Mouse (Mus musculus): Measurements from ENCODE around the gene Olfr796. TPM values are rescaled to one million over a fixed set of nuclear protein-coding genes. Genes with fewer than 3 reads are reported as not detected.

The Olfr796 gene
- not detected in 2 replicates for polyA plus RNA-seq (2015; fragmentation: Nextera tagmentation; extraction: Ambion mirVana)

GRCm38 (mm10) chr10:129612470-129612869, at the start of gene Olfr796:
Olfr796 (minus strand) TSS chr10:129612570.
- Histone ChIP-seq H3K4me1 (no peaks in the 10 kb centered on the region), H3K9me3 (no peaks in the 10 kb centered on the region), H3K9ac (no peak within 1 kb of the TSS), H3K36me3 (no peaks in the 10 kb centered on the region), H3K27ac (no peak within 1 kb of the TSS), H3K4me2 (no peak within 1 kb of the TSS), H3K27me3 (no peaks in the 10 kb centered on the region), H3K4me3 (no peak within 1 kb of the TSS)
- no peak for ATAC-seq (ENCODE audit: insufficient number of reproducible peaks, low FRiP score, low TSS enrichment, low read depth)
- 96% methylated on average over 1 of the region's 1 CpGs for WGBS

- Histone ChIP-seq H3K36me3 (no peaks in the 10 kb centered on the region), H3K9ac (no peak within 1 kb of the TSS), H3K27ac (no peak within 1 kb of the TSS), H3K4me3 (no peak within 1 kb of the TSS), H3K4me1 (no peaks in the 10 kb centered on the region), H3K9me3 (no peaks in the 10 kb centered on the region), H3K4me2 (no peak within 1 kb of the TSS), H3K27me3 (no peaks in the 10 kb centered on the region)
- ATAC-seq (ENCODE audit: insufficient number of reproducible peaks, low FRiP score, low TSS enrichment, low read depth): no peak
Measured at GRCm38 (mm10) chr10:129657394-129657793, 45.0 kb upstream of the Olfr796 start, which contains the start of gene Olfr800. Olfr800 (plus strand) TSS chr10:129657694.

GRCm38 (mm10) chr10:129651763-129652162, 39.4 kb upstream of the Olfr796 start:
- no peak overlapping the region for H3K4me3 ChIP-seq
- H3K4me1 ChIP-seq: no peaks in the 10 kb centered on the region
- no peaks in the 10 kb centered on the region for H3K27me3 ChIP-seq
- H3K36me3 ChIP-seq: no peaks in the 10 kb centered on the region
- ATAC-seq (ENCODE audit: insufficient number of reproducible peaks, low FRiP score, low TSS enrichment, low read depth): no peak
- H3K4me2 ChIP-seq: no peak overlapping the region
- 92% methylated on average over 1 of the region's 1 CpGs for WGBS
- H3K9ac ChIP-seq: no peak overlapping the region
- H3K27ac ChIP-seq: no peak overlapping the region
- no peaks in the 10 kb centered on the region for H3K9me3 ChIP-seq

GRCm38 (mm10) chr10:129637184-129637583, 24.8 kb upstream of the Olfr796 start, which contains the start of gene Olfr799:
Olfr799 (plus strand) TSS chr10:129637484.
- H3K4me2 ChIP-seq: no peak within 1 kb of the TSS
- WGBS: 10% methylated on average over 1 of the region's 1 CpGs
- H3K9me3 ChIP-seq: no peaks in the 10 kb centered on the region
- no peak within 1 kb of the TSS for H3K9ac ChIP-seq
- H3K27me3 ChIP-seq: no peaks in the 10 kb centered on the region
- H3K4me1 ChIP-seq: no peaks in the 10 kb centered on the region
- no peak within 1 kb of the TSS for H3K27ac ChIP-seq
- H3K4me3 ChIP-seq: no peak within 1 kb of the TSS
- no peak for ATAC-seq (ENCODE audit: insufficient number of reproducible peaks, low FRiP score, low TSS enrichment, low read depth)
- H3K36me3 ChIP-seq: no peaks in the 10 kb centered on the region

- Histone ChIP-seq H3K27me3 (no peaks in the 10 kb centered on the region), H3K36me3 (no peaks in the 10 kb centered on the region), H3K4me2 (no peak within 1 kb of the TSS), H3K9ac (no peak within 1 kb of the TSS), H3K9me3 (no peaks in the 10 kb centered on the region), H3K27ac (no peak within 1 kb of the TSS), H3K4me3 (no peak within 1 kb of the TSS), H3K4me1 (no peaks in the 10 kb centered on the region)
- ATAC-seq (ENCODE audit: insufficient number of reproducible peaks, low FRiP score, low TSS enrichment, low read depth): no peak
- WGBS: 76% methylated on average over 1 of the region's 1 CpGs
Measured at GRCm38 (mm10) chr10:129627834-129628233, 15.5 kb upstream of the Olfr796 start, which contains the start of gene Olfr798. Olfr798 (minus strand) TSS chr10:129627934.

- Histone ChIP-seq H3K4me1 (no peaks in the 10 kb centered on the region), H3K27ac (no peak overlapping the region), H3K36me3 (no peaks in the 10 kb centered on the region), H3K4me2 (no peak overlapping the region), H3K4me3 (no peak overlapping the region), H3K9ac (no peak overlapping the region), H3K27me3 (no peaks in the 10 kb centered on the region), H3K9me3 (no peaks in the 10 kb centered on the region)
- no peak for ATAC-seq (ENCODE audit: insufficient number of reproducible peaks, low FRiP score, low TSS enrichment, low read depth)
Measured at GRCm38 (mm10) chr10:129623251-129623650, 10.9 kb upstream of the Olfr796 start.

GRCm38 (mm10) chr10:129621724-129622123, 9.4 kb upstream of the Olfr796 start:
- no peaks in the 10 kb centered on the region for H3K36me3 ChIP-seq
- no peaks in the 10 kb centered on the region for H3K4me1 ChIP-seq
- no peaks in the 10 kb centered on the region for H3K27me3 ChIP-seq
- H3K4me3 ChIP-seq: no peak overlapping the region
- no peak for ATAC-seq (ENCODE audit: insufficient number of reproducible peaks, low FRiP score, low TSS enrichment, low read depth)
- H3K9ac ChIP-seq: no peak overlapping the region
- H3K27ac ChIP-seq: no peak overlapping the region
- WGBS: 15% methylated on average over 1 of the region's 1 CpGs
- H3K4me2 ChIP-seq: no peak overlapping the region
- H3K9me3 ChIP-seq: no peaks in the 10 kb centered on the region

- no peak for ATAC-seq (ENCODE audit: insufficient number of reproducible peaks, low FRiP score, low TSS enrichment, low read depth)
- WGBS: 70% methylated on average over 1 of the region's 1 CpGs
- no peak overlapping the region for H3K4me3 ChIP-seq
Measured at GRCm38 (mm10) chr10:129577066-129577465, 35.3 kb downstream of the Olfr796 start.

GRCm38 (mm10) chr10:129567355-129567754, 45.0 kb downstream of the Olfr796 start, which contains the start of gene Olfr794:
Olfr794 (plus strand) TSS chr10:129567655.
- Histone ChIP-seq H3K4me1 (no peaks in the 10 kb centered on the region), H3K36me3 (no peaks in the 10 kb centered on the region), H3K4me3 (no peak within 1 kb of the TSS), H3K4me2 (no peak within 1 kb of the TSS), H3K27me3 (no peaks in the 10 kb centered on the region), H3K27ac (no peak within 1 kb of the TSS), H3K9me3 (no peaks in the 10 kb centered on the region), H3K9ac (no peak within 1 kb of the TSS)
- ATAC-seq (ENCODE audit: insufficient number of reproducible peaks, low FRiP score, low TSS enrichment, low read depth): no peak
- 73% methylated on average over 2 of the region's 2 CpGs for WGBS

More at GRCm38 (mm10) chr10:129577066-129577465, 35.3 kb downstream of the Olfr796 start:
- no peaks in the 10 kb centered on the region for H3K27me3 ChIP-seq
- H3K9ac ChIP-seq: no peak overlapping the region
- H3K9me3 ChIP-seq: no peaks in the 10 kb centered on the region
- no peaks in the 10 kb centered on the region for H3K36me3 ChIP-seq
- H3K27ac ChIP-seq: no peak overlapping the region
- no peak overlapping the region for H3K4me2 ChIP-seq
- no peaks in the 10 kb centered on the region for H3K4me1 ChIP-seq

Small RNA genes lying within 50 kb of the gene (microRNA-seq; reads per million reads assigned to microRNA genes)
- gene Gm23252: not detected

Other genes starting within 250 kb of the Olfr796 start
- gene Olfr784, start 228.5 kb downstream of the Olfr796 start, polyA plus RNA-seq (2015; fragmentation: Nextera tagmentation; extraction: Ambion mirVana): 0.08 TPM in 1 of 2 replicates, not detected in the other
- not detected in 2 replicates for gene Olfr785, start 207.1 kb downstream of the Olfr796 start, polyA plus RNA-seq (2015; fragmentation: Nextera tagmentation; extraction: Ambion mirVana)
- gene Olfr786, start 185.3 kb downstream of the Olfr796 start, polyA plus RNA-seq (2015; fragmentation: Nextera tagmentation; extraction: Ambion mirVana): not detected in 2 replicates
- not detected in 2 replicates for gene Olfr787, start 150.7 kb downstream of the Olfr796 start, polyA plus RNA-seq (2015; fragmentation: Nextera tagmentation; extraction: Ambion mirVana)
- not detected in 2 replicates for gene Olfr788, start 141.6 kb downstream of the Olfr796 start, polyA plus RNA-seq (2015; fragmentation: Nextera tagmentation; extraction: Ambion mirVana)
- gene Olfr789, start 127.8 kb downstream of the Olfr796 start, polyA plus RNA-seq (2015; fragmentation: Nextera tagmentation; extraction: Ambion mirVana): not detected in 2 replicates
- gene Olfr790, start 114.1 kb downstream of the Olfr796 start, polyA plus RNA-seq (2015; fragmentation: Nextera tagmentation; extraction: Ambion mirVana): not detected in 2 replicates
- not detected in 2 replicates for gene Olfr791, start 90.8 kb downstream of the Olfr796 start, polyA plus RNA-seq (2015; fragmentation: Nextera tagmentation; extraction: Ambion mirVana)
- gene Olfr792, start 73.4 kb downstream of the Olfr796 start, polyA plus RNA-seq (2015; fragmentation: Nextera tagmentation; extraction: Ambion mirVana): not detected in 2 replicates
- not detected in 2 replicates for gene Olfr794, start 44.9 kb downstream of the Olfr796 start, polyA plus RNA-seq (2015; fragmentation: Nextera tagmentation; extraction: Ambion mirVana)
- gene Olfr798, start 15.4 kb upstream of the Olfr796 start, polyA plus RNA-seq (2015; fragmentation: Nextera tagmentation; extraction: Ambion mirVana): not detected in 2 replicates
- gene Olfr799, start 24.9 kb upstream of the Olfr796 start, polyA plus RNA-seq (2015; fragmentation: Nextera tagmentation; extraction: Ambion mirVana): not detected in 2 replicates
- not detected in 2 replicates for gene Olfr800, start 45.1 kb upstream of the Olfr796 start, polyA plus RNA-seq (2015; fragmentation: Nextera tagmentation; extraction: Ambion mirVana)
- not detected in 2 replicates for gene Olfr801, start 61.3 kb upstream of the Olfr796 start, polyA plus RNA-seq (2015; fragmentation: Nextera tagmentation; extraction: Ambion mirVana)
- not detected in 2 replicates for gene Olfr802, start 75.6 kb upstream of the Olfr796 start, polyA plus RNA-seq (2015; fragmentation: Nextera tagmentation; extraction: Ambion mirVana)
- not detected in 2 replicates for gene Olfr803, start 81.7 kb upstream of the Olfr796 start, polyA plus RNA-seq (2015; fragmentation: Nextera tagmentation; extraction: Ambion mirVana)
- gene Olfr804, start 90.6 kb upstream of the Olfr796 start, polyA plus RNA-seq (2015; fragmentation: Nextera tagmentation; extraction: Ambion mirVana): not detected in 2 replicates
- gene Olfr805, start 116.8 kb upstream of the Olfr796 start, polyA plus RNA-seq (2015; fragmentation: Nextera tagmentation; extraction: Ambion mirVana): not detected in 2 replicates
- gene Olfr806, start 129.4 kb upstream of the Olfr796 start, polyA plus RNA-seq (2015; fragmentation: Nextera tagmentation; extraction: Ambion mirVana): not detected in 2 replicates
- not detected in 2 replicates for gene Olfr807, start 145.2 kb upstream of the Olfr796 start, polyA plus RNA-seq (2015; fragmentation: Nextera tagmentation; extraction: Ambion mirVana)
- gene Olfr808, start 152.9 kb upstream of the Olfr796 start, polyA plus RNA-seq (2015; fragmentation: Nextera tagmentation; extraction: Ambion mirVana): not detected in 2 replicates
- gene Olfr809, start 162.1 kb upstream of the Olfr796 start, polyA plus RNA-seq (2015; fragmentation: Nextera tagmentation; extraction: Ambion mirVana): not detected in 2 replicates
- gene Olfr810, start 182.3 kb upstream of the Olfr796 start, polyA plus RNA-seq (2015; fragmentation: Nextera tagmentation; extraction: Ambion mirVana): not detected in 2 replicates
- gene Olfr811, start 191.8 kb upstream of the Olfr796 start, polyA plus RNA-seq (2015; fragmentation: Nextera tagmentation; extraction: Ambion mirVana): not detected in 2 replicates
- gene Olfr812, start 233.5 kb upstream of the Olfr796 start, polyA plus RNA-seq (2015; fragmentation: Nextera tagmentation; extraction: Ambion mirVana): not detected in 2 replicates
- not detected in 2 replicates for gene Olfr813, start 242.8 kb upstream of the Olfr796 start, polyA plus RNA-seq (2015; fragmentation: Nextera tagmentation; extraction: Ambion mirVana)